Mouse (Mus musculus): ENCODE data around the gene Ephb2.

Ephb2 gene

GRCm38 (mm10) chr4:136696381-136696925, 139.3 kb downstream of the Ephb2 start:
- DNase-seq, result peak; percentile 44

- no peak for DNase-seq
Measured at GRCm38 (mm10) chr4:136695696-136696095, 140.1 kb downstream of the Ephb2 start.

GRCm38 (mm10) chr4:136690034-136690433, 145.8 kb downstream of the Ephb2 start:
- DNase-seq, result no peak

GRCm38 (mm10) chr4:136688113-136688512, 147.7 kb downstream of the Ephb2 start:
- no peak for DNase-seq

- DNase-seq, result no peak
Measured at GRCm38 (mm10) chr4:136685431-136685869, 150.3 kb downstream of the Ephb2 start.

- no peak for DNase-seq
Measured at GRCm38 (mm10) chr4:136684485-136684884, 151.3 kb downstream of the Ephb2 start.

- DNase-seq, result no peak
Measured at GRCm38 (mm10) chr4:136680641-136681040, 155.1 kb downstream of the Ephb2 start.

GRCm38 (mm10) chr4:136679221-136679620, 156.6 kb downstream of the Ephb2 start:
- no peak for DNase-seq

GRCm38 (mm10) chr4:136678480-136678879, 157.3 kb downstream of the Ephb2 start:
- DNase-seq, result peak; percentile 75

- DNase-seq, result no peak
Measured at GRCm38 (mm10) chr4:136675439-136675838, 160.3 kb downstream of the Ephb2 start.

GRCm38 (mm10) chr4:136672335-136673090, 163.3 kb downstream of the Ephb2 start:
- DNase-seq, result no peak

- no peak for DNase-seq
Measured at GRCm38 (mm10) chr4:136667757-136668156, 168.0 kb downstream of the Ephb2 start.

GRCm38 (mm10) chr4:136666002-136666401, 169.8 kb downstream of the Ephb2 start:
- DNase-seq, result no peak

GRCm38 (mm10) chr4:136665068-136665467, 170.7 kb downstream of the Ephb2 start:
- no peak for DNase-seq

GRCm38 (mm10) chr4:136657914-136658313, 177.9 kb downstream of the Ephb2 start:
- DNase-seq, result no peak

- no peak for DNase-seq
Measured at GRCm38 (mm10) chr4:136653692-136654234, 182.0 kb downstream of the Ephb2 start.

GRCm38 (mm10) chr4:136653019-136653418, 182.8 kb downstream of the Ephb2 start:
- DNase-seq, result no peak

- DNase-seq, result no peak
Measured at GRCm38 (mm10) chr4:136652528-136652910, 183.3 kb downstream of the Ephb2 start.

GRCm38 (mm10) chr4:136651882-136652527, 183.8 kb downstream of the Ephb2 start:
- DNase-seq, result no peak

GRCm38 (mm10) chr4:136651357-136651811, 184.4 kb downstream of the Ephb2 start:
- no peak for DNase-seq

GRCm38 (mm10) chr4:136650261-136650660, 185.5 kb downstream of the Ephb2 start:
- DNase-seq, result no peak

GRCm38 (mm10) chr4:136649480-136650196, 186.2 kb downstream of the Ephb2 start:
- no peak for DNase-seq

- DNase-seq, result peak; percentile 31
Measured at GRCm38 (mm10) chr4:136648922-136649479, 186.8 kb downstream of the Ephb2 start.

Measured in kidney, adult 11 months (tissue).